Mouse (Mus musculus): ENCODE data around the gene Lypd9. TPM values are rescaled to one million over a fixed set of nuclear protein-coding genes. Genes with fewer than 3 reads are reported as not detected.

Lypd9 gene
- not detected for total RNA-seq (2023)

DNA sequence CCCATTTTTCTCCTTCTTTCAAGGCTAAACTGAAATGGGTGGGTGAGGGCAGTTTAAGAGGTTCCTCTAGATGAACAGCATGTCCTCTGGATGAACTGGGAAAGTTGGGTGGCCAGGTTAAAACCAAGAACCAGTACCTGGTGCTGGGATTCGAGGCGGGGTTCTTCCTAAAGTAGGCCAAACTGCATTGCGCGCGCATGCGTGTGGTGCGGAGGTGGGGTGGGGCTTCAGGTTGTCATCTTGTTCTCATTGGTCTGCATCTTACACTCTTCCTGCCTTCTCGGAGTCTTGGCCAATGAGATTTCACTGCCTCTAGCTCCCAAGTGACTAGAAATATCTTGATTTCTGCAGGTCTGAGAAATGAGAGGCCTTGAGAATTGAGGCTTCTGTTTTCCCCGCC lies at the start of gene Lypd9:
Gene Lypd9, minus strand, starts transcription at position 165 of the 400 bp plus-strand sequence.

DNA sequence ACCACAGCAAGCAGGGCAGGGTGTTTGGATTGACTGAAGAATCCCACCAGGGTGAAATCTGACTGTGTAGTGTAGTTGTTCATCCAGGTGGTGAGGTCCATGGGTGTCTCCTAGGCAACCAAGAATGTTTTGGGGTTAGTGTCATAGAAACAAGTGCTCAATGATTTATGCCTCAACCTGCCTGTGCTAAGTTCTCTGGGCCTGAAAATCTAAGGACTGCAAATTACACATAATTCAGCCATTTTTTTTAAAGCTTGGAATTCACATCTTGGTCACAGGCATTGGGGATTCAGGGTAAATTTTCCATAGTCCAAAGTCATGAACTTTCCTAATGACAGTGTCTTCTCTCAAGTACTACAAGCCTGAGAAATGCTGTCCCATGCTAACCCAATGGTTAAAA lies 49.7 kb upstream of the Lypd9 start, which contains the start of gene Olfr331:
Gene Olfr331, minus strand, starts transcription at position 101 of the 400 bp plus-strand sequence.

DNA sequence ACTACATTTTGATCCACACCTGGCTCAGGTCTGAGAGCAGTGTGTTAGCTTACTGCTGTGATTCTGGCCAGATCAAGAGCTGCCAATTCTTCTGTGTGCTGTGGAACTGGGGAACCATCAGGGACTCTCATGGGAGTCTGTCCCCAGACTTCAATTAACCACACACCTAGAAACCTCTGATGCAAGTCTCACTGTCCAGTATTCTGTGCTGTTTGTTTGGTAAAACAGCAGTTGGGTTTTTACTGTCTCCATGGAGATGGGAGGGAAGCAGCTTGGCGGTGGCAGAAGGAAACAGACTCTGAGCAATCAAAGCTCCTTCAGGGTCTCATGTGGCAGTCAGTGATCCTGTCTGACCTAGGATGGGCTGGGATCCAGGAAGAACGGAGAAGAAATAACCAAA lies 39.7 kb upstream of the Lypd9 start, which contains the start of gene Olfr332:
Gene Olfr332, minus strand, starts transcription at position 101 of the 400 bp plus-strand sequence.

DNA sequence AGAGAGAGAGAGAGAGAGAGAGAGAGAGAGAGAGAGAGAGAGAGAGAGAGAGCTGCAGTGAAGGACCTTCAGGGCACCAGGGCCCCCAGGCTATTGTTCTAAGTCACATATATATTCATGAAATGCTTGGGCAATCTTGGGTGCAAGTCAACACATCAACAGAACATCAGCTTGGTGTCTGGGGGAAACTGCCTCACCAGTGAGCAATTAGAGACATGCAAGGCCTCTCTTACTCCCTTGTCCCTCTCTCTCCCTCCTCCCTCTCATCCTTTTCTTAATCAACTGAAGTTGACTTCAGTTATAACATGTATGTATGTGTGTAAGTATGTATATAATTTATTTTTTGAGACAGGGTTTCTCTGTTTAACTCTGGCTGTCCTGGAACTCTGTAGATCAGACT lies 9.4 kb upstream of the Lypd9 start, which contains the start of gene Olfr30:
Gene Olfr30, minus strand, starts transcription at position 101 of the 400 bp plus-strand sequence.

DNA sequence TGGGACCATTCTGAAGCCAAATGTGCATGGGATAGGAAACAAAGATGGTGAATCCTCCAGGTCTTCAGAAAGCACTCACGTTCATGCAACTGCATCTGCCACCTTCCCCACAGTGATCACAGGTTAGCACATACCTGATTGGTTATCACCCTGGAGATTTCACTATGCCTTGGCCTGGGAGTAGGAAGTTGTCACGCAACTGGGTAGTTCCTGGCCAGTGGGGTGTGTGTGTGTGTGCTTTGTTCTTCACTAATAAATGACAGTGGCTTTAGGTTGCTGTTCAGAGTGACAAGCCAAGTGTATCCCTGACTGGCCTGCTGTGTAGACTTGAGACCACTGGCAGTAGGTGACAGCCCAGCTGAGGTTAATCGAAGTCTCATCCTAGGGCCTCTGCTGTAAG lies 20.5 kb downstream of the Lypd9 start, which contains the start of gene Gm12253:
Gene Gm12253, plus strand, starts transcription at position 301 of the 400 bp plus-strand sequence.

DNA sequence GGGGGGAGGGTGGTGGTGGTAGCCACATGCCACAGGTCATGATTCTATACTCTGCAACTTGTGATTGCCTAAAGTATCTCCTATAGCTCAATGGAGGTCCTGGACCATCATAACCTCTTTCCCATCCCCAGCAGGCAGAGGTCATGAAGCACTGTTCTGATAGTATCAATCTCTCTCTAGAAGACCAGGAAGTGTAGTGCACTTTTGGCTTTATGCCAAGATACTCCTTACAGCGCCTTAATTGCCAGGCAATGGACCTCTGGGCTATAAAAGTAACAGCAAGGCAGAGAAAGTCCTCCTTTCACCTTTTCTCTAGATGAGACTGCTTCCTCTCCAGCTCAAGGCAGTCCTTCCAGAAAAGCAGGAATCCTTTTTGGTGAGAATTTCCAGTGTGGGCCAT lies 31.9 kb downstream of the Lypd9 start, which contains the start of gene 1810065E05Rik:
Gene 1810065E05Rik, plus strand, starts transcription at position 297 of the 400 bp plus-strand sequence.

Other genes starting within 250 kb of the Lypd9 start
- gene 4930438A08Rik, start 178.1 kb downstream of the Lypd9 start, total RNA-seq (2023): not detected
- 10 to 100 TPM; 30.7 to 32.7 TPM for gene Zfp692, start 145.9 kb downstream of the Lypd9 start, total RNA-seq (2023)
- gene Zfp672, start 122.6 kb downstream of the Lypd9 start, total RNA-seq (2023): 10 to 100 TPM; 34.3 to 42.3 TPM
- gene Sh3bp5l, start 122.2 kb downstream of the Lypd9 start, total RNA-seq (2023): 10 to 100 TPM; 18.6 to 28.6 TPM
- gene Lypd8, start 73.9 kb downstream of the Lypd9 start, total RNA-seq (2023): not detected
- gene 1810065E05Rik, start 31.8 kb downstream of the Lypd9 start, total RNA-seq (2023): not detected
- gene Gm12253, start 20.4 kb downstream of the Lypd9 start, total RNA-seq (2023): not detected
- gene Olfr30, start 9.3 kb upstream of the Lypd9 start, total RNA-seq (2023): not detected
- not detected for gene Olfr332, start 39.6 kb upstream of the Lypd9 start, total RNA-seq (2023)
- not detected for gene Olfr331, start 49.6 kb upstream of the Lypd9 start, total RNA-seq (2023)
- not detected for gene Olfr330, start 81.9 kb upstream of the Lypd9 start, total RNA-seq (2023)
- not detected for gene Olfr329-ps, start 93.5 kb upstream of the Lypd9 start, total RNA-seq (2023)
- gene Olfr328, start 102.7 kb upstream of the Lypd9 start, total RNA-seq (2023): not detected
- gene Olfr224, start 117.6 kb upstream of the Lypd9 start, total RNA-seq (2023): not detected
- not detected for gene Olfr325, start 124.8 kb upstream of the Lypd9 start, total RNA-seq (2023)
- not detected for gene Olfr324, start 142.2 kb upstream of the Lypd9 start, total RNA-seq (2023)
- gene 2210407C18Rik, start 163.2 kb upstream of the Lypd9 start, total RNA-seq (2023): not detected
- not detected for gene Olfr323, start 177.6 kb upstream of the Lypd9 start, total RNA-seq (2023)
- gene Trim58, start 187.5 kb upstream of the Lypd9 start, total RNA-seq (2023): not detected
- not detected for gene Olfr322, start 205.9 kb upstream of the Lypd9 start, total RNA-seq (2023)
- not detected for gene Olfr320, start 228.2 kb upstream of the Lypd9 start, total RNA-seq (2023)
- gene Olfr319, start 246.2 kb upstream of the Lypd9 start, total RNA-seq (2023): not detected